Mouse (Mus musculus) E14TG2a.4 (cell line): ENCODE measurements around the gene Edem2.

Source experiments
- CTCF ChIP-seq: conservative IDR thresholded peaks from 2 replicates; pipeline ENCODE4 v1.5.1; 2014; ENCODE audit warnings: low read length
- NANOG ChIP-seq: IDR thresholded peaks from 2 replicates; pipeline ENCODE4 v1.6.1; 2014; ENCODE audit warnings: borderline replicate concordance, low read length, mixed read lengths
- POU5F1 ChIP-seq: IDR thresholded peaks from 2 replicates; pipeline ENCODE4 v1.6.1; 2014; ENCODE audit warnings: low read length, borderline replicate concordance

DNA sequence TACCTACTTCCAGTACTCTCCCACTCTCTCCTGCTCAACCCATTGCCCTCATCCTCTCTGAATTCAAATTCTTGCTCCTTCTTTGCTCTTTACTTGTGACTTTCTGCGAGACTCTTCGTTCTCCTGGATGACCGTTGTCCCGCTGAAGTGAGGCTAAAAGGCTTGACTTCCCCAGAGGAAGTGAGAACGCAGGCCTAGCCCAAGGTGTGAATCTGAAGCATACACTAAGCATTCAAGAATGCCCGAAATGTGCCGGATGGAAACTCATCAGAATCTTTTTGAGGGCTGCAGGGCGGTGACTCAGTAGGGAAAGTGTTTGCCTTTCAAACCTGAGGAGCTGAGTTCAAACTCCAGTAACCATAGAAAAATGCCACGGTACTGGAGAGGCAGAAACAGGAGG, 14.1 kb upstream of the Edem2 start:
- no peak for TF ChIP-seq CTCF
- no peak for TF ChIP-seq NANOG
- no peak for TF ChIP-seq POU5F1
